Mouse (Mus musculus): Measurements from ENCODE around the gene Ric8a. TPM values are rescaled to one million over a fixed set of nuclear protein-coding genes. Genes with fewer than 3 reads are reported as not detected.

Gene Ric8a
- total and polyA plus RNA-seq, 3 experiments = 52.3 to 63.4 TPM; not detected in 1

DNA sequence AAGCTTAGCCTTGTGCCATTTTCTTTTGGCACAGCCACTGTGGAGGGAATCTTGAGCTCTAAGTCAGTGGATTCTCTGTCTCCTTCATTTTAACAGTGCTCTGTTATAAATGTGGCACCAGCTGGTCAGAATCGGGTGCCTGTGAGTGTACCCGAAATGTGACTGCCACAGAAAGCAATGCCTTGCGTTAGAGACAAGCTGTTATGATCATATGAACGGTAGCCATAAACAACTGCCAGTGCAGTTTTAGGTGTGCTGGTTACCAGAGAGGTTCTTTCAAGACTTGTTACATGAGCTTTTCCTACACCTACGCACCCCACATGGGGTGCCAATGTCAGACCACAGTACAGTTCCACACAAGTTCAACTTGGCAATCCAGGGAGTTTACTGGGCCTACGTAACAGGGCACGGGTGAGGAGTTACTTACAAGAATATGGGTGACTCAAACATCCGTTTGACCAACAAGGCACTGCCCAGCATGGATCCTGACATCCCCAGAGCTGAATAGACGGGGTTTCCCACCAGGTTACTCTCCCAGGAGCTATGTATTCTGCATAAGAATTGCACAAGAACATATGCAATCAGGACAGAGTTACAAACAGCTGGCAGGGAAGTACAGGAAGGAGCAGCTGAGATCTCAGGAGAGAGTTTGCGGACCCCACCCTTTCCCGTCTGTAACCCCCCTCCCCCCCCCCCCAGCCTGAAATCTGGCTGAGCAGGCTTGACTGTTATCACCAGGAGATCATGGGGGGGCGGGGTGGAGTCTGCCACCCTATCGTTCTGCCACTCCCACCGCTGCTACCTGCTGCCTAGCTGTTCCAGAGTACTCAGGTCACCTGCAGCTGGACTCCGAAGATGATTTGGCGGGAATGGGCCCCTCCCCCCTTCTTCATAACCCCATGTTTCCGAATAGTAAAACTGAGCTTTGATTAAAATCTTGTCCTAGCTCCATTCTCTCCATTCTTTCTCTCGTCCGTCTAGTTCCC is 15.7 kb upstream of the Ric8a start:
- peaks cover 3 to 9% of the 10 kb centered on the region in 2 experiments; a peak in 2 of 4 replicates for H3K4me1 ChIP-seq (ENCODE audit: control insufficient read depth in 1 of 2, insufficient read depth in 2 of 2, low read length in 2 of 2)
- H3K4me3 ChIP-seq (ENCODE audit: control insufficient read depth in 1 of 2, insufficient read depth in 1 of 2, low read depth in 2 of 2, low read length in 2 of 2) = no peak overlapping the region
- TF ChIP-seq RCOR1 (IDR thresholded peaks at IDR 0.05; ENCODE audit: low read depth, low read length) (no peak), ELF1 (IDR thresholded peaks at IDR 0.05; ENCODE audit: low read depth, low read length) (no peak), MAZ (IDR thresholded peaks at IDR 0.05; ENCODE audit: low read depth, low read length) (no peak), CHD2 (IDR thresholded peaks at IDR 0.05; ENCODE audit: low read length) (no peak), ZNF384 (IDR thresholded peaks at IDR 0.05; ENCODE audit: low read depth, low read length) (no peak)
- no peaks in the 10 kb centered on the region for H3K9me3 ChIP-seq (replicated peaks; ENCODE audit: insufficient read depth, low read length)
- H3K9ac ChIP-seq (ENCODE audit: control insufficient read depth, low read depth, low read length, poor library complexity, severe bottlenecking) = no peak overlapping the region
- no peaks in the 10 kb centered on the region; a peak in 1 of 4 replicates for H3K27me3 ChIP-seq (ENCODE audit: control insufficient read depth in 1 of 2, insufficient read depth in 2 of 2, low read length in 2 of 2)
- DNase-seq (ENCODE audit: low read depth, low spot score) = no peak
- H3K79me2 ChIP-seq (ENCODE audit: control insufficient read depth, insufficient read depth, low read length, poor library complexity) = no peaks in the 10 kb centered on the region
- no peak overlapping the region for H3K27ac ChIP-seq (ENCODE audit: control insufficient read depth, low read depth, low read length)
- H3K36me3 ChIP-seq (ENCODE audit: control insufficient read depth in 1 of 2, insufficient read depth in 2 of 2, low read length in 2 of 2) = no peaks in the 10 kb centered on the region; a peak in 1 of 4 replicates

DNA sequence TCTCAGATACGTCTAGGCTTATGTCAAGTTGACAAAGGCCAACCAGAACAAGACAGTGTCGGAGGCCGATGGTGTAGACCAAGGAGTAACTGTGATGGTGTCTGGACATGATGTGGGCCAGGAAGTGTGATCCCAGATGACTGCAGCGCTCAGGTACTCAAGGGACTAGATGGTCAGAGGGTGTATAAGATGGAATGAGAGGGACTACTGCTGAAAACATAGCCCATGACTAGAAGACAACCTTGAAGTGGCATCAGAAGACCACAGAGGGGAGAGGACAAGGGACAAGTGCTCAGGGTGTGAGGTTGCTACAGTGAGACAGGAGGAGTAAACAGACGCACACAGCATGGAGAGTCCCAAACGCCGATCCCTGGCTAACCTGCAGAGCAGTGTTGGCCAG is 13.0 kb upstream of the Ric8a start:
- H3K27me3 ChIP-seq (ENCODE audit: control insufficient read depth in 1 of 2, insufficient read depth in 2 of 2, low read length in 2 of 2) = no peaks in the 10 kb centered on the region; a peak in 1 of 4 replicates
- no peaks in the 10 kb centered on the region; a peak in 1 of 4 replicates for H3K36me3 ChIP-seq (ENCODE audit: control insufficient read depth in 1 of 2, insufficient read depth in 2 of 2, low read length in 2 of 2)
- no peak overlapping the region for H3K27ac ChIP-seq (ENCODE audit: control insufficient read depth, low read depth, low read length)
- no peak overlapping the region for H3K4me3 ChIP-seq (ENCODE audit: control insufficient read depth in 1 of 2, insufficient read depth in 1 of 2, low read depth in 2 of 2, low read length in 2 of 2)
- H3K9me3 ChIP-seq (replicated peaks; ENCODE audit: insufficient read depth, low read length) = no peaks in the 10 kb centered on the region
- no peak overlapping the region for H3K9ac ChIP-seq (ENCODE audit: control insufficient read depth, low read depth, low read length, poor library complexity, severe bottlenecking)
- DNase-seq (ENCODE audit: low read depth, low spot score) = no peak
- TF ChIP-seq POLR2AphosphoS2 (IDR thresholded peaks at IDR 0.05; ENCODE audit: low read length) (no peak), MYC (IDR thresholded peaks at IDR 0.05; ENCODE audit: low read depth, low read length) (no peak), POLR2AphosphoS5 (IDR thresholded peaks at IDR 0.05; ENCODE audit: borderline replicate concordance, low read depth, low read length) (no peak), BHLHE40 (IDR thresholded peaks at IDR 0.05; ENCODE audit: borderline replicate concordance, low read depth, low read length) (no peak), MAX (IDR thresholded peaks at IDR 0.05; ENCODE audit: low read length) (no peak), USF2 (IDR thresholded peaks at IDR 0.05; ENCODE audit: borderline replicate concordance in 1 of 2, insufficient read depth in 1 of 2, low read depth in 1 of 2, low read length in 2 of 2) (no peak), ZMIZ1 (IDR thresholded peaks at IDR 0.05; ENCODE audit: low read depth, low read length) (no peak), GATA1 (IDR thresholded peaks at IDR 0.05; ENCODE audit: low read depth, low read length) (no peak), E2F4 (IDR thresholded peaks at IDR 0.05; ENCODE audit: borderline replicate concordance, low read depth, low read length) (no peak)
- no peaks in the 10 kb centered on the region for H3K79me2 ChIP-seq (ENCODE audit: control insufficient read depth, insufficient read depth, low read length, poor library complexity)
- peaks cover 0 to 2% of the 10 kb centered on the region in 2 experiments; a peak in 1 of 4 replicates for H3K4me1 ChIP-seq (ENCODE audit: control insufficient read depth in 1 of 2, insufficient read depth in 2 of 2, low read length in 2 of 2)
